Mouse (Mus musculus) testis, adult 2 months (tissue): ENCODE results near the gene Abcg8. TPM values are rescaled to one million over a fixed set of nuclear protein-coding genes. Genes with fewer than 3 reads are reported as not detected.

Experiments used
- H3K27ac ChIP-seq: fragments of 200-500 bp; 2 replicates; pipeline ENCODE4 v1.5.1; 2012; ENCODE audit warnings: low read depth, low read length; ENCODE audit not compliant: control insufficient read depth, insufficient read depth
- H3K27me3 ChIP-seq: fragments of 200-500 bp; 2 replicates; pipeline ENCODE4 v1.6.1; 2012; ENCODE audit warnings: mild to moderate bottlenecking, low read length, moderate library complexity; ENCODE audit not compliant: control insufficient read depth, insufficient read depth
- H3K36me3 ChIP-seq: fragments of 200-500 bp; 2 replicates; pipeline ENCODE4 v1.6.1; 2012; ENCODE audit warnings: mild to moderate bottlenecking, low read length; ENCODE audit not compliant: control insufficient read depth, insufficient read depth
- H3K4me1 ChIP-seq: fragments of 200-500 bp; 2 replicates; pipeline ENCODE4 v1.6.1; 2012; ENCODE audit warnings: low read length; ENCODE audit not compliant: control insufficient read depth, insufficient read depth
- H3K4me3 ChIP-seq: fragments of 200-500 bp; 2 replicates; pipeline ENCODE4 v1.5.1; 2012; ENCODE audit warnings: low read depth, mild to moderate bottlenecking, low read length, moderate library complexity, mixed read lengths; ENCODE audit not compliant: control insufficient read depth
- CTCF ChIP-seq: fragments of 200-500 bp; IDR thresholded peaks from 2 replicates; pipeline ENCODE4 v1.5.1; 2012; ENCODE audit warnings: low read depth, mild to moderate bottlenecking, inconsistent platforms, low read length, moderate library complexity; ENCODE audit not compliant: control insufficient read depth, insufficient read depth, insufficient replicate concordance
- POLR2A ChIP-seq: fragments of 200-500 bp; IDR thresholded peaks from 2 replicates; pipeline ENCODE4 v1.6.1; 2012; ENCODE audit warnings: low read depth, mild to moderate bottlenecking, inconsistent platforms, low read length, moderate library complexity; ENCODE audit not compliant: control insufficient read depth
- polyA plus RNA-seq: library from polyadenylated mRNA; depleted of rRNA; stranded (reverse); fragments of >200 nt; gene quantifications from 2 replicates; pipeline ENCODE4 v1.2.3, GENCODE M21; 2012

The Abcg8 gene
- polyA plus RNA-seq, 1 experiment, result 4.3 TPM

GRCm38 (mm10) chr17:84709403-84709851, 33.3 kb downstream of the Abcg8 start:
- H3K4me1 ChIP-seq, result no peaks in the 10 kb centered on the region
- no peaks in the 10 kb centered on the region for H3K36me3 ChIP-seq
- no peak for TF ChIP-seq POLR2A
- TF ChIP-seq CTCF, result no peak
- no peak overlapping the region for H3K4me3 ChIP-seq
- no peak overlapping the region for H3K27ac ChIP-seq
- no peaks in the 10 kb centered on the region for H3K27me3 ChIP-seq

- Histone ChIP-seq H3K27me3 (no peaks in the 10 kb centered on the region), H3K4me1 (no peaks in the 10 kb centered on the region), H3K36me3 (no peaks in the 10 kb centered on the region), H3K4me3 (no peak overlapping the region), H3K27ac (no peak overlapping the region)
- TF ChIP-seq CTCF (no peak), POLR2A (no peak)
Observed at GRCm38 (mm10) chr17:84713563-84714164, 37.6 kb downstream of the Abcg8 start.

- no peaks in the 10 kb centered on the region for H3K36me3 ChIP-seq
- H3K27me3 ChIP-seq, result no peaks in the 10 kb centered on the region
- no peak for TF ChIP-seq CTCF
- TF ChIP-seq POLR2A, result no peak
- H3K27ac ChIP-seq, result no peak overlapping the region
- no peak overlapping the region for H3K4me3 ChIP-seq
- H3K4me1 ChIP-seq, result no peaks in the 10 kb centered on the region
Observed at GRCm38 (mm10) chr17:84714930-84715329, 38.8 kb downstream of the Abcg8 start.

GRCm38 (mm10) chr17:84716252-84716872, 40.3 kb downstream of the Abcg8 start:
- no peak overlapping the region for H3K27ac ChIP-seq
- TF ChIP-seq POLR2A (no peak), CTCF (no peak)
- no peaks in the 10 kb centered on the region for H3K36me3 ChIP-seq
- H3K4me3 ChIP-seq, result no peak overlapping the region
- H3K4me1 ChIP-seq, result no peaks in the 10 kb centered on the region
- H3K27me3 ChIP-seq, result no peaks in the 10 kb centered on the region

- Histone ChIP-seq H3K36me3 (no peaks in the 10 kb centered on the region), H3K27me3 (no peaks in the 10 kb centered on the region), H3K4me3 (no peak overlapping the region), H3K27ac (no peak overlapping the region), H3K4me1 (no peaks in the 10 kb centered on the region)
- no peak for TF ChIP-seq POLR2A
- no peak for TF ChIP-seq CTCF
Observed at GRCm38 (mm10) chr17:84717416-84717815, 41.3 kb downstream of the Abcg8 start.

GRCm38 (mm10) chr17:84719105-84719504, 43.0 kb downstream of the Abcg8 start:
- Histone ChIP-seq H3K36me3 (no peaks in the 10 kb centered on the region), H3K27ac (no peak overlapping the region), H3K4me1 (no peaks in the 10 kb centered on the region), H3K4me3 (no peak overlapping the region), H3K27me3 (no peaks in the 10 kb centered on the region)
- TF ChIP-seq CTCF (no peak), POLR2A (no peak)

- TF ChIP-seq POLR2A (no peak), CTCF (no peak)
- Histone ChIP-seq H3K27me3 (no peaks in the 10 kb centered on the region), H3K27ac (no peak overlapping the region), H3K36me3 (peaks cover 2% of the 10 kb centered on the region; the same call in 1 of the 2 replicates), H3K4me1 (no peaks in the 10 kb centered on the region), H3K4me3 (no peak overlapping the region)
Observed at GRCm38 (mm10) chr17:84724028-84724427, 47.9 kb downstream of the Abcg8 start.
